Mouse (Mus musculus) heart, postnatal 0 days (tissue): ENCODE measurements around the gene Meig1. TPM values are rescaled to one million over a fixed set of nuclear protein-coding genes. Genes with fewer than 3 reads are reported as not detected.
"Not testable (repeated sequence)": the region's sequence is repeated elsewhere in the genome, so short reads cannot be mapped to it uniquely, and the experiment has no call there.

ENCODE experiments used
- ATAC-seq: fragments of 200-750 bp; cut with Nextera tagmentation; 2 replicates; pipeline ENCODE4 v1.8.0; 2017; ENCODE audit warnings: low read depth, moderate number of reproducible peaks, moderate library complexity; ENCODE audit not compliant: insufficient read depth
- DNase-seq: peaks from one replicate; pipeline ENCODE4 v3.0.0-alpha.2; 2016; ENCODE audit warnings: low spot score
- H3K27ac ChIP-seq: fragments of 300-500 bp; sonication (generic); 2 replicates; pipeline ENCODE4 v1.5.1; 2014; ENCODE audit warnings: low read depth, mild to moderate bottlenecking
- H3K27me3 ChIP-seq: fragments of 300-500 bp; sonication (generic); 2 replicates; pipeline ENCODE4 v1.6.1; 2014; ENCODE audit warnings: low read length, mixed read lengths; ENCODE audit not compliant: control insufficient read depth, insufficient read depth
- H3K36me3 ChIP-seq: fragments of 300-500 bp; sonication (generic); replicated peaks from 2 replicates; pipeline ENCODE4 v1.6.1; 2014; ENCODE audit warnings: low read length, mixed read lengths; ENCODE audit not compliant: control insufficient read depth, insufficient read depth
- H3K4me1 ChIP-seq: fragments of 300-500 bp; sonication (generic); 2 replicates; pipeline ENCODE4 v1.6.1; 2014; ENCODE audit warnings: antibody characterized with exemption; ENCODE audit not compliant: control insufficient read depth, insufficient read depth
- H3K4me2 ChIP-seq: fragments of 300-500 bp; sonication (generic); 2 replicates; pipeline ENCODE4 v1.6.1; 2014; ENCODE audit warnings: low read depth, mild to moderate bottlenecking, low read length, moderate library complexity
- H3K4me3 ChIP-seq: fragments of 300-500 bp; sonication (generic); 2 replicates; pipeline ENCODE4 v1.5.1; 2014; ENCODE audit warnings: low read depth, low read length
- H3K9ac ChIP-seq: fragments of 300-500 bp; sonication (generic); replicated peaks from 2 replicates; pipeline ENCODE4 v1.6.1; 2014; ENCODE audit warnings: low read depth, low read length, mixed read lengths
- H3K9me3 ChIP-seq: fragments of 300-500 bp; sonication (generic); replicated peaks from 2 replicates; pipeline ENCODE4 v1.6.1; 2016; ENCODE audit warnings: low read length; ENCODE audit not compliant: control insufficient read depth
- CTCF ChIP-seq: IDR thresholded peaks from 2 replicates; pipeline ENCODE4 v1.5.1; 2016; ENCODE audit warnings: antibody characterized with exemption, control low read depth, low read depth
- EP300 ChIP-seq: IDR thresholded peaks from 2 replicates; pipeline ENCODE4 v1.6.1; 2016; ENCODE audit warnings: antibody characterized with exemption, low read depth
- WGBS: fragments of 180-500 bp; shearing (Covaris S2); extraction: QIAGEN DNeasy Blood & Tissue Kit; methylation state at CpG from one replicate; pipeline ENCODE4 v1.1.7; 2014; 5-methylcytosine and 5-hydroxymethylcytosine counted together
- polyA plus RNA-seq: library from polyadenylated mRNA; unstranded; fragments of >200 nt; fragmentation: Nextera tagmentation; extraction: Ambion mirVana; gene quantifications from 2 replicates; pipeline ENCODE4 v1.2.1, GENCODE M21; 2015
- total RNA-seq: library from RNA; depleted of rRNA; stranded (reverse); fragments of >200 nt; gene quantifications from 2 replicates; pipeline ENCODE4 v1.2.3, GENCODE M21; 2014; ENCODE audit warnings: low replicate concordance

The Meig1 gene
- total and polyA plus RNA-seq, 2 experiments from 2014 or later = 0.44 TPM; not detected in 1

- ATAC-seq (no peak), DNase-seq (no peak)
- WGBS = 69% methylated on average over 4 of the region's 4 CpGs
- H3K36me3 ChIP-seq = no peaks in the 10 kb centered on the region
- no peak for TF ChIP-seq CTCF
- no peak for TF ChIP-seq EP300
- H3K9me3 ChIP-seq = no peaks in the 10 kb centered on the region
- H3K4me1 ChIP-seq = 0 out of 2 replicates have a peak, but pooled peaks cover 8% of the 10 kb centered on the region
- no peak overlapping the region for H3K9ac ChIP-seq
- H3K27ac ChIP-seq = no peak overlapping the region
- no peak overlapping the region for H3K4me2 ChIP-seq
- H3K4me3 ChIP-seq = no peak overlapping the region
- H3K27me3 ChIP-seq = 0 out of 2 replicates have a peak, but pooled peaks cover 9% of the 10 kb centered on the region
These were observed 2.3 kb downstream of the Meig1 start for GRCm38 (mm10) chr2:3420157-3420556.

- Histone ChIP-seq H3K9me3 (no peaks in the 10 kb centered on the region), H3K27ac (no peak overlapping the region), H3K4me1 (0 out of 2 replicates have a peak, but pooled peaks cover 3% of the 10 kb centered on the region), H3K4me3 (peak overlapping the region; percentile 54), H3K27me3 (0 out of 2 replicates have a peak, but pooled peaks cover 9% of the 10 kb centered on the region), H3K36me3 (no peaks in the 10 kb centered on the region), H3K9ac (no peak overlapping the region; the same call in 1 of the 2 replicates), H3K4me2 (peak overlapping the region; percentile 76)
- DNase-seq (peak; percentile 95), ATAC-seq (peak; percentile 98)
- WGBS = 1% methylated on average over 38 of the region's 38 CpGs
- TF ChIP-seq EP300 (no peak), CTCF (0 out of 2 replicates have a peak, but pooled peaks have one; percentile 4)
These were observed 3.5 kb downstream of the Meig1 start for GRCm38 (mm10) chr2:3418883-3419431.

GRCm38 (mm10) chr2:3415676-3416075, 6.8 kb downstream of the Meig1 start:
- H3K27me3 ChIP-seq = 0 out of 2 replicates have a peak, but pooled peaks cover 9% of the 10 kb centered on the region
- H3K4me2 ChIP-seq = no peak overlapping the region
- H3K4me1 ChIP-seq = no peaks in the 10 kb centered on the region
- TF ChIP-seq EP300 (no peak), CTCF (no peak)
- H3K9ac ChIP-seq = no peak overlapping the region
- no peak overlapping the region for H3K4me3 ChIP-seq
- no peak overlapping the region for H3K27ac ChIP-seq
- H3K9me3 ChIP-seq = no peaks in the 10 kb centered on the region
- DNase-seq (no peak), ATAC-seq (no peak)
- whole genome bisulfite sequencing = 63% methylated on average over 1 of the region's 1 CpGs
- no peaks in the 10 kb centered on the region for H3K36me3 ChIP-seq

- ATAC-seq (no peak), DNase-seq (peak; percentile 21)
- Histone ChIP-seq H3K27ac (no peak overlapping the region), H3K9me3 (no peaks in the 10 kb centered on the region), H3K27me3 (0 out of 2 replicates have a peak, but pooled peaks cover 9% of the 10 kb centered on the region), H3K9ac (no peak overlapping the region), H3K4me3 (no peak overlapping the region), H3K36me3 (no peaks in the 10 kb centered on the region), H3K4me1 (no peaks in the 10 kb centered on the region), H3K4me2 (no peak overlapping the region)
- TF ChIP-seq EP300 (no peak), CTCF (peak; percentile 58)
- WGBS = 40% methylated on average over 4 of the region's 4 CpGs
These were observed 8.2 kb downstream of the Meig1 start for GRCm38 (mm10) chr2:3414241-3414640.

- Histone ChIP-seq H3K4me3 (no peak overlapping the region), H3K4me2 (no peak overlapping the region), H3K9ac (no peak overlapping the region), H3K4me1 (no peaks in the 10 kb centered on the region), H3K27me3 (no peaks in the 10 kb centered on the region), H3K36me3 (no peaks in the 10 kb centered on the region), H3K27ac (no peak overlapping the region), H3K9me3 (no peaks in the 10 kb centered on the region)
- TF ChIP-seq CTCF (no peak), EP300 (no peak)
- ATAC-seq (no peak), DNase-seq (no peak)
- WGBS = 64% methylated on average over 7 of the region's 7 CpGs
These were observed 14.7 kb downstream of the Meig1 start for GRCm38 (mm10) chr2:3407756-3408155.

GRCm38 (mm10) chr2:3405981-3406380, 16.5 kb downstream of the Meig1 start:
- no peak overlapping the region for H3K27ac ChIP-seq
- H3K36me3 ChIP-seq = no peaks in the 10 kb centered on the region
- TF ChIP-seq EP300 (no peak), CTCF (no peak)
- no peak overlapping the region for H3K9ac ChIP-seq
- no peaks in the 10 kb centered on the region for H3K4me1 ChIP-seq
- no peak for ATAC-seq
- no peaks in the 10 kb centered on the region for H3K27me3 ChIP-seq
- no peaks in the 10 kb centered on the region for H3K9me3 ChIP-seq
- H3K4me2 ChIP-seq = no peak overlapping the region
- WGBS = 69% methylated on average over 4 of the region's 4 CpGs
- no peak for DNase-seq
- H3K4me3 ChIP-seq = no peak overlapping the region

GRCm38 (mm10) chr2:3397110-3397509, 25.3 kb downstream of the Meig1 start, which contains the start of gene Olah:
TSS of gene Olah (minus strand) at chr2:3397210.
- 61% methylated on average over 10 of the region's 10 CpGs for WGBS
- H3K4me3 ChIP-seq, ATAC-seq, H3K9ac ChIP-seq, H3K36me3 ChIP-seq, H3K27ac ChIP-seq, H3K4me1 ChIP-seq, H3K27me3 ChIP-seq, H3K4me2 ChIP-seq, H3K9me3 ChIP-seq, DNase-seq: not testable (repeated sequence)
